Mouse (Mus musculus) forebrain, embryonic 15.5 days (tissue): Measurements from ENCODE around the gene Gm20696. TPM values are rescaled to one million over a fixed set of nuclear protein-coding genes. Genes with fewer than 3 reads are reported as not detected.

ENCODE experiments used
- ATAC-seq: fragments of 200-750 bp; cut with Nextera tagmentation; replicated peaks from 2 replicates; pipeline ENCODE4 v1.8.0; 2017; ENCODE audit warnings: mild to moderate bottlenecking, moderate TSS enrichment, moderate library complexity
- H3K27ac ChIP-seq: fragments of 300-500 bp; sonication (generic); replicated peaks from 2 replicates; pipeline ENCODE4 v1.5.1; 2015; ENCODE audit warnings: mild to moderate bottlenecking, inconsistent platforms
- H3K27me3 ChIP-seq: fragments of 300-500 bp; sonication (generic); 2 replicates; pipeline ENCODE4 v1.6.1; 2015; ENCODE audit warnings: inconsistent platforms
- H3K36me3 ChIP-seq: fragments of 300-500 bp; sonication (generic); 2 replicates; pipeline ENCODE4 v1.6.1; 2015; ENCODE audit warnings: mild to moderate bottlenecking, inconsistent platforms
- H3K4me1 ChIP-seq: fragments of 300-500 bp; sonication (generic); 2 replicates; pipeline ENCODE4 v1.6.1; 2015; ENCODE audit warnings: inconsistent platforms
- H3K4me2 ChIP-seq: fragments of 300-500 bp; sonication (generic); replicated peaks from 2 replicates; pipeline ENCODE4 v1.6.1; 2015; ENCODE audit warnings: mild to moderate bottlenecking, inconsistent platforms
- H3K4me3 ChIP-seq: fragments of 300-500 bp; sonication (generic); 2 replicates; pipeline ENCODE4 v1.5.1; 2015; ENCODE audit warnings: mild to moderate bottlenecking, inconsistent platforms
- H3K9ac ChIP-seq: fragments of 300-500 bp; sonication (generic); replicated peaks from 2 replicates; pipeline ENCODE4 v1.6.1; 2015; ENCODE audit warnings: mild to moderate bottlenecking, inconsistent platforms
- H3K9me3 ChIP-seq: fragments of 300-500 bp; sonication (generic); 2 replicates; pipeline ENCODE4 v1.6.1; 2016; ENCODE audit warnings: inconsistent platforms
- WGBS: fragments of 180-500 bp; shearing (Covaris S2); methylation state at CpG from one replicate; pipeline ENCODE4 v1.1.7; 2015; ENCODE audit warnings: mixed read lengths; 5-methylcytosine and 5-hydroxymethylcytosine counted together
- polyA plus RNA-seq: library from polyadenylated mRNA; unstranded; fragments of >200 nt; fragmentation: Nextera tagmentation; extraction: Ambion mirVana; gene quantifications from 2 replicates; pipeline ENCODE4 v1.2.1, GENCODE M21; 2015

Gm20696 gene
- polyA plus RNA-seq, 1 experiment from 2014 or later = 5.8 TPM

- Histone ChIP-seq H3K27ac (no peak overlapping the region), H3K4me1 (peaks cover 9% of the 10 kb centered on the region), H3K9me3 (no peaks in the 10 kb centered on the region), H3K27me3 (no peaks in the 10 kb centered on the region), H3K4me2 (no peak overlapping the region), H3K9ac (no peak overlapping the region), H3K4me3 (no peak overlapping the region), H3K36me3 (no peaks in the 10 kb centered on the region)
- 58% methylated on average over 7 of the region's 7 CpGs for WGBS
- no peak for ATAC-seq
Observed at GRCm38 (mm10) chr6:99617867-99618266, 48.7 kb downstream of the Gm20696 start.

GRCm38 (mm10) chr6:99617415-99617814 lies 49.2 kb downstream of the Gm20696 start:
- Histone ChIP-seq H3K9me3 (no peaks in the 10 kb centered on the region), H3K36me3 (no peaks in the 10 kb centered on the region), H3K4me3 (no peak overlapping the region), H3K9ac (no peak overlapping the region), H3K4me2 (no peak overlapping the region), H3K27me3 (no peaks in the 10 kb centered on the region), H3K4me1 (peaks cover 9% of the 10 kb centered on the region), H3K27ac (no peak overlapping the region)
- 69% methylated on average over 1 of the region's 1 CpGs for WGBS
- ATAC-seq = no peak

- Histone ChIP-seq H3K36me3 (no peaks in the 10 kb centered on the region), H3K27me3 (no peaks in the 10 kb centered on the region), H3K4me3 (no peak overlapping the region), H3K27ac (no peak overlapping the region), H3K9ac (no peak overlapping the region), H3K4me1 (peaks cover 9% of the 10 kb centered on the region), H3K4me2 (no peak overlapping the region), H3K9me3 (no peaks in the 10 kb centered on the region)
- 16% methylated on average over 10 of the region's 10 CpGs for WGBS
- no peak for ATAC-seq
Observed at GRCm38 (mm10) chr6:99615272-99615751, 51.3 kb downstream of the Gm20696 start.

GRCm38 (mm10) chr6:99614566-99615271 lies 51.9 kb downstream of the Gm20696 start:
- 71% methylated on average over 17 of the region's 17 CpGs for WGBS
- no peak overlapping the region for H3K4me2 ChIP-seq
- no peak for ATAC-seq

GRCm38 (mm10) chr6:99611866-99612265 lies 54.7 kb downstream of the Gm20696 start:
- Histone ChIP-seq H3K4me1 (peaks cover 9% of the 10 kb centered on the region), H3K9me3 (no peaks in the 10 kb centered on the region), H3K9ac (no peak overlapping the region), H3K36me3 (no peaks in the 10 kb centered on the region), H3K27ac (no peak overlapping the region), H3K4me3 (no peak overlapping the region), H3K4me2 (no peak overlapping the region), H3K27me3 (no peaks in the 10 kb centered on the region)
- no peak for ATAC-seq
- WGBS = 57% methylated on average over 6 of the region's 6 CpGs

More at GRCm38 (mm10) chr6:99614566-99615271, 51.9 kb downstream of the Gm20696 start:
- H3K9ac ChIP-seq = no peak overlapping the region
- H3K9me3 ChIP-seq = no peaks in the 10 kb centered on the region
- H3K4me1 ChIP-seq = peaks cover 9% of the 10 kb centered on the region
- H3K36me3 ChIP-seq = no peaks in the 10 kb centered on the region
- no peaks in the 10 kb centered on the region for H3K27me3 ChIP-seq
- H3K4me3 ChIP-seq = no peak overlapping the region
- H3K27ac ChIP-seq = no peak overlapping the region

GRCm38 (mm10) chr6:99610454-99611427 lies 55.9 kb downstream of the Gm20696 start:
- Histone ChIP-seq H3K36me3 (no peaks in the 10 kb centered on the region), H3K4me3 (no peak overlapping the region), H3K9ac (no peak overlapping the region), H3K4me2 (no peak overlapping the region), H3K27me3 (no peaks in the 10 kb centered on the region), H3K9me3 (no peaks in the 10 kb centered on the region), H3K4me1 (peaks cover 9% of the 10 kb centered on the region), H3K27ac (no peak overlapping the region)
- 66% methylated on average over 14 of the region's 14 CpGs for WGBS
- no peak for ATAC-seq

GRCm38 (mm10) chr6:99606079-99606478 lies 60.5 kb downstream of the Gm20696 start:
- Histone ChIP-seq H3K36me3 (no peaks in the 10 kb centered on the region), H3K4me2 (no peak overlapping the region), H3K4me3 (no peak overlapping the region), H3K27me3 (no peaks in the 10 kb centered on the region), H3K9me3 (no peaks in the 10 kb centered on the region), H3K9ac (no peak overlapping the region), H3K4me1 (no peaks in the 10 kb centered on the region; the same call in 1 of the 2 replicates), H3K27ac (no peak overlapping the region)
- 54% methylated on average over 7 of the region's 7 CpGs for WGBS
- ATAC-seq = no peak; the same call in 1 of the 2 replicates

- ATAC-seq = no peak
- Histone ChIP-seq H3K27ac (no peak overlapping the region), H3K36me3 (no peaks in the 10 kb centered on the region), H3K4me1 (peaks cover 7% of the 10 kb centered on the region), H3K4me2 (no peak overlapping the region), H3K27me3 (no peaks in the 10 kb centered on the region), H3K9me3 (no peaks in the 10 kb centered on the region), H3K9ac (no peak overlapping the region), H3K4me3 (no peak overlapping the region)
- 61% methylated on average over 2 of the region's 2 CpGs for WGBS
Observed at GRCm38 (mm10) chr6:99604758-99605157, 61.8 kb downstream of the Gm20696 start.

GRCm38 (mm10) chr6:99602434-99602833 lies 64.2 kb downstream of the Gm20696 start:
- 93% methylated on average over 7 of the region's 7 CpGs for WGBS
- ATAC-seq = no peak

GRCm38 (mm10) chr6:99600886-99601285 lies 65.7 kb downstream of the Gm20696 start:
- Histone ChIP-seq H3K27ac (no peak overlapping the region), H3K4me3 (no peak overlapping the region), H3K9ac (no peak overlapping the region), H3K27me3 (no peaks in the 10 kb centered on the region), H3K4me1 (peaks cover 16% of the 10 kb centered on the region), H3K4me2 (no peak overlapping the region), H3K9me3 (no peaks in the 10 kb centered on the region), H3K36me3 (no peaks in the 10 kb centered on the region)
- WGBS = 73% methylated on average over 8 of the region's 8 CpGs
- ATAC-seq = no peak

More at GRCm38 (mm10) chr6:99602434-99602833, 64.2 kb downstream of the Gm20696 start:
- Histone ChIP-seq H3K4me3 (no peak overlapping the region), H3K27ac (no peak overlapping the region), H3K4me1 (peaks cover 16% of the 10 kb centered on the region), H3K36me3 (no peaks in the 10 kb centered on the region), H3K9me3 (no peaks in the 10 kb centered on the region), H3K4me2 (no peak overlapping the region), H3K27me3 (no peaks in the 10 kb centered on the region), H3K9ac (no peak overlapping the region)

- H3K27me3 ChIP-seq = no peaks in the 10 kb centered on the region
- H3K4me2 ChIP-seq = peak overlapping the region; percentile 31; the same call in 1 of the 2 replicates
- H3K36me3 ChIP-seq = no peaks in the 10 kb centered on the region
- no peak overlapping the region for H3K4me3 ChIP-seq
- H3K9me3 ChIP-seq = no peaks in the 10 kb centered on the region
- H3K4me1 ChIP-seq = peaks cover 16% of the 10 kb centered on the region
- H3K9ac ChIP-seq = no peak overlapping the region
- WGBS = 25% methylated on average over 10 of the region's 10 CpGs
- ATAC-seq = peak; percentile 76; the same call in 1 of the 2 replicates
- H3K27ac ChIP-seq = no peak overlapping the region
Observed at GRCm38 (mm10) chr6:99600168-99600793, 66.3 kb downstream of the Gm20696 start.
